Mouse (Mus musculus) kidney, adult 18-20 months (tissue): ENCODE data around the gene Myh2.

Experiments
- DNase-seq: peaks from one replicate; pipeline ENCODE4 v3.0.0; 2021

Myh2 gene

GRCm38 (mm10) chr11:67153123-67153522 lies 17.7 kb upstream of the Myh2 start:
- DNase-seq: no peak

GRCm38 (mm10) chr11:67153843-67154242 lies 17.0 kb upstream of the Myh2 start:
- no peak for DNase-seq

GRCm38 (mm10) chr11:67155650-67156049 lies 15.2 kb upstream of the Myh2 start:
- DNase-seq: no peak

DNA sequence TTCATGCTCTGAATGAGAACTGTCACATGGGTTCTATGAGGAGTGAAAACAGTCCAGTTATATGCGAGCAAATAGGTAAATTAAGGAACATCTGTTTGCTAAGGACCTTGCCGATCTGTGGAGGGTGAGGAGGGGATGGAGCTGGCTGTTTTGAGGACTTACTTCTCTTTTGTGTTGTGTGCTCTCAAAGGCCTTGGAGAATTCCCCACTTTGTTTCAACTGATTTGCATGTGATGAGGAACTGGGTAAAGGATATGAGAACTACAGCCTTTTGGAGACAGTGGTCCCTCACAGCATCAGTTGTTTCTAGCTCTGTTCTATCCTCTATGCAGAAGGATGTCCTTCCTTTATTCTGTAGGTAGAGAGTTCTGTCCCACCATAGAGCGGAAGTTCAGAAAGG lies 10.7 kb upstream of the Myh2 start:
- no peak for DNase-seq

DNA sequence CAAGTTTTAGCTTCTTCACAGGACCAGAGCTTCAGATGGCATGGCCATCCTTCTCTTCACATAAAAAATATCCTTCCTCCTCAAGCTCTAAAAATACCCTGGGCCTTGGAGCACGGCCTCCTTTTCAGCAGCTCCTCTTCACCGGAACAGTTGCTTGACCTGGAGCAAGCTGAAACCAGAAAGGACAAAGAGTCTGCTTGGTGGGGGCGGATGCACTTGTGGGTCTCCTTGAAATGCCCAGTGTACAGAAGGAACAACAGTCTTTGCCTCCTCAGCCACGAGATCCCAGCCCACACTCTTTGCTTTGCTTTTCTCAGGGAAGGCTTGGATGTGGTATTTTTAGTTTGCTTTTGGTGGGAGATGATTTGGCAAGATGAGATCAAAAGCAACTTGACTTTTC lies 7.1 kb upstream of the Myh2 start:
- DNase-seq: no peak

DNA sequence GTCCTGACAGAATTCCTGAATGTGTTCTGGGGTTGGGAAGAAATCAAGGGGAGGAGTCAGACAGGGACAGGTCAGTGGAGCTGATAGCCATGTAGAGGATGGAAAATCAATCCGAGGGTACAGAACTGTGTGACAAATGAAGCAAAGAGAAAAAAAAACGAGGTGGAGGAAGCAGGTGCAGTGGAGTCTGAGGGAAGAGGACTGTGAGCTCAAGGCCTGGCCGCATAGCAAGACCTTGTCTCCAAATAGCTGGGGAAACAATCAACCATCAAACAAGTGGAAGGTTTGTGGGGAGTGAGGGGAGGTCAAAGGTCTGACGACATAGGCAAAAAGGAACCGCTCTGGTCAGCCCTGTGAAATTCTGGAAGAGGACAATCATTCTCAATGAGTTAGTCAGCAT lies 6.0 kb upstream of the Myh2 start:
- no peak for DNase-seq

GRCm38 (mm10) chr11:67169301-67169700 lies 1.5 kb upstream of the Myh2 start:
- no peak for DNase-seq

DNA sequence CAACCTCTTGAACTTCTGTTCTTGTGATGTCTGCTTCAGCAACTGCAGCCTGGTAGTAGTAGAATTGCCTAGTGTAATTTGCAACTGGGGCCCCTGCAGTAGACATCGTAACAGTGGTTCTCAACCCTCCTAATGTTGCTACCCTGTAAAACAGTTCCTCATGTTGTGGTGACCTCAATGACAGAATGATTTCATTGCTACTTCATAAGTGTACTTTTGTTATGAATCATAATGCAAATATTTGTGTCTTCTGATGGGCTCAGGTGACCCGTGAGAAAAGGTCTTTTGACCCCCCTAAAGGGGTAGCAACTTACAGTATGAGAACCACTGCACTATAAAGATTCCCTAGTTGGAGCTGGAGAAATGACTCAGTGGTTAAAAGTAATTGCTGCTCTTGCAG lies 1.6 kb downstream of the Myh2 start:
- DNase-seq: no peak

DNA sequence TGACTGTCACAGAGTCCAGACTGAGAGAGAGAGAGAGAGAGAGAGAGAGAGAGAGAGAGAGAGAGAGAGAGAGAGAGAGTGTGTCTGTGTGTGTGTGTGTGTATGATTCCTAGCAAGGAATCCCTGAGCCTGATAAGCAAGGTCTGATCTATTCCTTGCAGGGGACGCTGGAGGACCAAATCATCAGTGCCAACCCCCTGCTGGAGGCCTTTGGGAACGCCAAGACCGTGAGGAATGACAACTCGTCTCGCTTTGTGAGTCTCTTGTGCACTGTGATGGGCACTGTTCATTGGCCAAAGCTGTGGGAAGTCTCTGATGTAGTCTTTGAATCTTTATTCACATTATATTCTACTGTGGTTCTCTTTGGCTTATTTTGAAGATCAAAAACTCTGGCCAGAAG lies 5.5 kb downstream of the Myh2 start:
- DNase-seq: no peak

DNA sequence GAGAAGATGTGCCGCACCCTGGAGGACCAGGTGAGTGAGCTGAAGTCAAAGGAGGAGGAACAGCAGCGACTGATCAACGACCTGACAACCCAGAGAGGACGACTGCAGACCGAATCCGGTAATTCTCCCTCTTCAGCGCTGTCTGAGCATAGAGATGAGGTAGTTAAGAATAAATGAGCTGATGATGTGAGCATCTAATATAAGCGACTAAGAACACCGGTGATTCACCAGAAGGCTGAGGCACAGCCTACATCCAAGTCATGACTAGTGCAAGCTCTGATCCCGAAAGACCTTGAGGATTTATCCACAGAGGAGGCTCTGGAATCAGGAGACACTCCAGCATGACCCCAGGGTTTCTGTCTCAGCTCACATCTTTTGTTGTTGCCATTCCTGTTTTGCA lies 19.5 kb downstream of the Myh2 start:
- no peak for DNase-seq

DNA sequence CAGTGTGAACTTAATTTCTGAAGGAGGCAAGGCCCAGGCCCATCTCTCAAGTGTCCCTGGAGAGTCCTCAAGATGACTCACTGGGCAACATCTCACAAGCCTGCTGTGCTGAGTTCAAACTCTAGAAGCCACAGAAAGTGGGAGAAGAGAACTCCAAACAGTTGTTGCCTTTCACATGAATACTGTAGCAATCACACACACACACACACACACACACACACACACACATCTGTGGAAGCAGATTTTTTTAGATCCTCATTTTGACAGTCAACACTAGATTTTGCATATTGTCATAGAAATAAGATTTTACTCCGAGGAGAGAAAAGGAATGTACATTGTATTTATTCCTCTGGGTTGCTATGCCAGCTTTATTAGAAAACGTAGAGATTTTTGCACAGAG lies 20.0 kb downstream of the Myh2 start:
- DNase-seq: no peak

DNA sequence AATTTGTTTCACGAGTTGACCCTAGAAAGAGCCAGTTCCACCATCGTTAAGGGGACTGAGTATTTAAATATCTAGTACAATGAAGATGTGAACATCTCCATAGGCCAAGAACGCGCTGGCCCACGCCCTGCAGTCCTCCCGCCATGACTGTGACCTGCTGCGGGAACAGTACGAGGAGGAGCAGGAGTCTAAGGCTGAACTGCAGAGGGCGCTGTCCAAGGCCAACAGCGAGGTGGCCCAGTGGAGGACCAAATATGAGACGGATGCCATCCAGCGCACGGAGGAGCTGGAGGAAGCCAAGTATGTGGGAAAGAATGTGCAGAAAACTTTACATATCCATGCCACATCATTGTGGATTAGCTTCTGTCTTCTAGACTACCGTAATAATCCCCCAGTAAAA lies 20.7 kb downstream of the Myh2 start:
- DNase-seq: no peak

- no peak for DNase-seq
Measured at GRCm38 (mm10) chr11:67199321-67199720, 28.5 kb downstream of the Myh2 start.

GRCm38 (mm10) chr11:67199752-67200151 lies 28.9 kb downstream of the Myh2 start, which contains the start of gene Myh1:
TSS of gene Myh1 (plus strand) at chr11:67200052.
- DNase-seq: no peak

GRCm38 (mm10) chr11:67204766-67205165 lies 33.9 kb downstream of the Myh2 start:
- DNase-seq: no peak

DNA sequence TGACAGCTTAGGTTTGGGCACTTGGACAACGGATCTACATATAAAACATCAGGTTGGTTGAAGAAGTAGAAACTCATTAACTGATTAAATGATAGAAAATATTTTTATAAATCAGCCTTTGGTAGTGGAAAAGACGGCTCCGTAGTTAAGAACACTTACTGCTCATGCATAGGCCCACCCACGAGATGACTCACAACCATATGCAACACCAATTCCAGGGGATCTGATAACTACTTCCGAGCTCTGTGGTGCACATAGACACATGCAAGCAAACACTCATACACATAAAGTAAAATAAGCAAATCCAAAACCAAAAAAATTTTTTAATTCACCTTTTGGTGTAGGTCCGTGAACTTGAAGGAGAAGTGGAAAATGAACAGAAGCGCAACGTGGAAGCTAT lies 51.0 kb downstream of the Myh2 start:
- no peak for DNase-seq

DNA sequence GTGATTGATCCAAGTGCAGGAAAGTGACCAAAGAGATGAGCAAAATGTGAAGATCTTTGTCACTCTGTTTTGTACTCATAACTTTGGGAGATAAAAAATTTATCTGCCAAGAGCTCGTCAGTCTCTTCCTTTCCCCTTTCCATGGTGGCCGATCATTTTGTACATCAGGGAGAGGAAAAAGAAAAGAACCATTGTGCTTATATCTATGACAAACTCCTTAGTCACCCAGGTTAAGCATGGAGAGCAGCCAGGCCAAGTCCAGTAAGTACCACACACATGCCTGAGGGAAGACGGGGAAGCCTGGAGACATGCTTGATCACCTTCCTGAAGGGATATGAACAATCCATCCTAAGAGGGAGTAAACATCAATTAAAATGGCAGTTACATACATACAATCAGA lies 53.6 kb downstream of the Myh2 start:
- DNase-seq: no peak

- no peak for DNase-seq
Measured at GRCm38 (mm10) chr11:67228731-67229130, 57.9 kb downstream of the Myh2 start.

DNA sequence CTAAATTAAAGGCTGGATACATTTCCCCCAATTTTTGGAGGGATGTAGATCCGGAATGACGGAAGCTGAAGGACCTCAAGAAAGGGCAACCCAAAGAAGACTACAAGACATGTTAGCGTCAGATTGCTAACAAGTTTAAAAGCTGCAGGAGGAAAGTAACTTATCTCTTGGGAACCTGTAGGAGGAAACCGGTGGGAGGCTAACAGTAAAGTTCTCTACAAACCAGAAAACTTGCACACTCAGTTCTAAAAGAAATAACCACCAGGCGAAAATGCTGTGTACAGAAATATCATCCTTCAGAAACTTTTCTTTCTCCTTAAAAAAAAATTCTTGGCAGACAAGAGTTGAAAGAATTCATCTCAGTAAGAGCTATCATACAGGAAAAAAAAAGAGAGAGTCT lies 58.3 kb downstream of the Myh2 start:
- no peak for DNase-seq

- DNase-seq: no peak
Measured at GRCm38 (mm10) chr11:67229946-67230345, 59.1 kb downstream of the Myh2 start.

GRCm38 (mm10) chr11:67235639-67236358 lies 65.0 kb downstream of the Myh2 start:
- DNase-seq: peak; percentile 17

DNA sequence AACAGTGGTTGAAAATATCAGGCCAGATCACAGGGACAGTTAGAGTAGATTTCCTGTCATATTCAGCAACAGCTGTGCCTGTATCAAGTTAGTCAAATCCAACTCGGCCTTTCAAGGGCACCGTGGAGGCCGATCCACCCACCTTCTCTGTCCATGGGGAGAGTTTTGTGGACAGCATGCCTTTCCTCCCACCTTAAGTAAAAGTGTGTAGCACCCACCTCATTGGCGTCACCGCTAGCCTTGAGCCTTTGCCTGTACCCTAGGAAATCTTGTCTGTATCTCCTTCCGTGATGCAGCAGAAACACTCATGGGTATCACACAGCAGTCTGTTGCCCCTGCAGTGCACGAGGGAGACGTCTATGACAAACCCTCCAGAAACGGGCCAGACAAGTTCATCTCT lies 66.0 kb downstream of the Myh2 start:
- no peak for DNase-seq

DNA sequence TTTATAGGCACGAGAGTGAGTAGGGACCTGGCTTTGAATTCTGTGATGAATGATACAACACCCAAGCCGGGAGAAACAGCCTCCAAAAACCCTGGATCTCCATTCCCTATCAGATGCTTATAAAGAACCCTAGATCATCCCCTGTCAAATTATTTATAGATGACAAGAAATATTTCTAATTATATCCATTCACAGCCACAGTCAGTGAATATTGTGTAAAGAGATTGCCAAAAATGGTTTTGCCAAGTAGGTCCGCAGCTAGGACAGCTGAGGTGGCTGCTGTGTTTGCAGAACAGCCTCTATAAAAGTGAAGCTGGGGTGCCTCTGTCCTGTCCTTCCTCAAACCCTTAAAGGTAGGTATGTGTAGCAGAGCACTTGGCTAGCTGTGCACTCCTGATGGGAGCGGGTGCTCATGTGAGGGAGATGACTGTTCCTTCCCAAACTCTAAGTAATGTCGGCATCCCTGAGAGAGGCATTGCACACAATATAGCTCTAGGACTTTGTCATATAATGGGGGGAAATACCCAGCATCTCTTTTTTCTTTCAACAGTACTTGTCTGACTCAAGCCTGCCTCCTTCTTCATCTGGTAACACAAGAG lies 66.8 kb downstream of the Myh2 start, which contains the start of gene Myh4:
Gene Myh4 (plus strand): TSS at position 549 of the 599 bp plus-strand sequence.
- DNase-seq: no peak

DNA sequence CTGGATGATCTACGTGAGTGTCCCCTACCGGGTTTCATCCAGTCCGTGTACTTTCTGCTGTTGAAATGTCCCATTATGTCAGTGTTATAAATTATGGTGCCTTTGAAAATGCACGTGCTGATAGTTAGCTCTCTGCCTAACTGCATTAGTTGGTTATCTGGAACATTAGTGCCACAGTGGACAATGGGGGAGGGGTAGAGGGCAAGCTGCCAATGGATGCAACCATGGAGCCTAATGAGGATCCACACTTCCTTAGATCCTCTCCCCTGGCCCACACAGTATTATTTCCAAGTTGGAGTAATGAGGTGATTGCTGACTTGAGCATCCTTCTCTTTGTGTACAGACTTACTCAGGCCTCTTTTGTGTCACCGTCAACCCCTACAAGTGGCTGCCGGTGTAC lies 70.2 kb downstream of the Myh2 start:
- no peak for DNase-seq
